Mouse (Mus musculus): ENCODE measurements around the gene Sap30bp. TPM values are rescaled to one million over a fixed set of nuclear protein-coding genes. Genes with fewer than 3 reads are reported as not detected.

Sap30bp gene
- total RNA-seq, 1 experiment: 63.5 TPM

DNA sequence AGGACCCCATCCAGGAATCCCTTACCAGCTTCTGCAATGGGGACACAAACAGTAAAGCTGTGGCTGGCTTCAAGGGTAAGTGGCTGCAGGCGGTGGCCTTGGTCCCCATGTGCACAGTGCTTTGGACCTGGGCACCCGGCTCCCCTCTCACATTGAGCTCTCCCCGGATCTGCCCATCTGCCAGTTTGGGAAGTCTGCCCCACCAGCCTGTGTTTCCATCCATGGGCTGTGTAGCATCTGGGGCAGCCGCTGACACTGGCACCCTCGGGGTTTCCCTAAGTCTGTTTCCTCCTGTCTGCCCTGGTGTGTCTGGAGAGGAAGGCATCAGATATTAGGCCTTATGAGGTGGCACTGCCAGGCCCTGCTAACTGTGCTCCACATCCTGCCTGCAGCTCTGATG is 45.1 kb upstream of the Sap30bp start:
- Histone ChIP-seq H3K4me3 (ENCODE audit: insufficient read depth in 1 of 2, low read depth in 1 of 2, low read length in 2 of 2, poor library complexity in 1 of 2, severe bottlenecking in 1 of 2) (no peak overlapping the region), H3K9me3 (ENCODE audit: control insufficient read depth, insufficient read depth, low read depth, low read length) (no peaks in the 10 kb centered on the region), H3K36me3 (ENCODE audit: control insufficient read depth, insufficient read depth, low read length, poor library complexity, severe bottlenecking) (peaks cover 2% of the 10 kb centered on the region; the same call in 1 of the 2 replicates), H3K27ac (ENCODE audit: insufficient read depth, low read depth, low read length, poor library complexity, severe bottlenecking) (no peak overlapping the region), H3K4me1 (ENCODE audit: control insufficient read depth in 2 of 2, insufficient read depth in 2 of 2, low read length in 2 of 2, poor library complexity in 1 of 2) (peaks cover 3 to 40% of the 10 kb centered on the region in 2 experiments), H3K9ac (ENCODE audit: insufficient read depth, low read depth, low read length, poor library complexity, severe bottlenecking) (no peak overlapping the region)
- TF ChIP-seq ZC3H11A (IDR thresholded peaks at IDR 0.05; ENCODE audit: borderline replicate concordance, low read depth, low read length) (no peak), CHD2 (IDR thresholded peaks at IDR 0.05; ENCODE audit: low read depth, low read length) (no peak), ZNF384 (IDR thresholded peaks at IDR 0.05; ENCODE audit: low read depth, low read length) (no peak), MAFK (IDR thresholded peaks at IDR 0.05; ENCODE audit: insufficient read depth, low read depth, low read length) (no peak), HCFC1 (IDR thresholded peaks at IDR 0.05; ENCODE audit: borderline replicate concordance, insufficient read depth, low read length) (no peak)
- in situ Hi-C loops (cut with MboI; ENCODE audit: low sequenced_read_pairs in 2 of 2, unreplicated experiment in 2 of 2): no loop called here
- DNase-seq (ENCODE audit: low read depth, low spot score): no peak

DNA sequence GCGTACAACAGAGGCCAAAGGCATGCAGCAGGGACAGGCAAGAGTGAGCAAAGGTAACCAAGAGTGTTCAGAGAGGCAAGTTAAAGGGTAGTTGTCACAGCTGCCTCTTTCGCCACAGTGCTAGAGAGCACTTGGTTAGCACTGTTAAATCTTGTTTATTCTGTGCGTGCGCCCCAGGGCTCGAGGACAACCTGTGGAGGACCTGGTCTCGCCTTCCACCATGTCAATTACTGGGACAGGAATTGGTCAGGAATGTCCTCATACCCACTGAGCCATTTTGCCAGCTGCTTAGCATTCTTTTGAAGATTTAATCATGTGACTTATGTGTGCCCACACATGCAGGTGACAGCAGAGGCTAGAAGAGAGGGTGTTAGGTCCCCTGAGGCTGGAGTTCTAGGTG is 43.9 kb upstream of the Sap30bp start:
- no peak for DNase-seq (ENCODE audit: low read depth, low spot score)
- H3K4me1 ChIP-seq (ENCODE audit: control insufficient read depth in 2 of 2, insufficient read depth in 2 of 2, low read length in 2 of 2, poor library complexity in 1 of 2): peaks cover 3 to 35% of the 10 kb centered on the region in 2 experiments
- H3K27ac ChIP-seq (ENCODE audit: insufficient read depth, low read depth, low read length, poor library complexity, severe bottlenecking): no peak overlapping the region
- H3K4me3 ChIP-seq (ENCODE audit: insufficient read depth in 1 of 2, low read depth in 1 of 2, low read length in 2 of 2, poor library complexity in 1 of 2, severe bottlenecking in 1 of 2): no peak overlapping the region
- no peaks in the 10 kb centered on the region for H3K9me3 ChIP-seq (ENCODE audit: control insufficient read depth, insufficient read depth, low read depth, low read length)
- peaks cover 7% of the 10 kb centered on the region; the same call in 1 of the 2 replicates for H3K36me3 ChIP-seq (ENCODE audit: control insufficient read depth, insufficient read depth, low read length, poor library complexity, severe bottlenecking)
- TF ChIP-seq ZNF384 (IDR thresholded peaks at IDR 0.05; ENCODE audit: low read depth, low read length) (no peak), CHD2 (IDR thresholded peaks at IDR 0.05; ENCODE audit: low read depth, low read length) (no peak), ZC3H11A (IDR thresholded peaks at IDR 0.05; ENCODE audit: borderline replicate concordance, low read depth, low read length) (no peak), MAFK (IDR thresholded peaks at IDR 0.05; ENCODE audit: insufficient read depth, low read depth, low read length) (no peak)
- in situ Hi-C loops (cut with MboI; ENCODE audit: low sequenced_read_pairs in 2 of 2, unreplicated experiment in 2 of 2): no loop called here
- H3K9ac ChIP-seq (ENCODE audit: insufficient read depth, low read depth, low read length, poor library complexity, severe bottlenecking): no peak overlapping the region

- Histone ChIP-seq H3K9ac (ENCODE audit: insufficient read depth, low read depth, low read length, poor library complexity, severe bottlenecking) (no peak overlapping the region), H3K4me1 (ENCODE audit: control insufficient read depth in 2 of 2, insufficient read depth in 2 of 2, low read length in 2 of 2, poor library complexity in 1 of 2) (peaks cover 0 to 20% of the 10 kb centered on the region in 2 experiments; a peak in 2 of 4 replicates), H3K27ac (ENCODE audit: insufficient read depth, low read depth, low read length, poor library complexity, severe bottlenecking) (no peak overlapping the region), H3K36me3 (ENCODE audit: control insufficient read depth, insufficient read depth, low read length, poor library complexity, severe bottlenecking) (peaks cover 10% of the 10 kb centered on the region; the same call in 1 of the 2 replicates), H3K4me3 (ENCODE audit: insufficient read depth in 1 of 2, low read depth in 1 of 2, low read length in 2 of 2, poor library complexity in 1 of 2, severe bottlenecking in 1 of 2) (no peak overlapping the region), H3K9me3 (ENCODE audit: control insufficient read depth, insufficient read depth, low read depth, low read length) (no peaks in the 10 kb centered on the region)
- DNase-seq (ENCODE audit: low read depth, low spot score): no peak
- TF ChIP-seq MAFK (IDR thresholded peaks at IDR 0.05; ENCODE audit: insufficient read depth, low read depth, low read length): no peak
- no peak for TF ChIP-seq ZNF384 (IDR thresholded peaks at IDR 0.05; ENCODE audit: low read depth, low read length)
- in situ Hi-C loops (cut with MboI; ENCODE audit: low sequenced_read_pairs in 2 of 2, unreplicated experiment in 2 of 2): no loop called here
Observed at GRCm38 (mm10) chr11:115892213-115892612, 40.9 kb upstream of the Sap30bp start.

DNA sequence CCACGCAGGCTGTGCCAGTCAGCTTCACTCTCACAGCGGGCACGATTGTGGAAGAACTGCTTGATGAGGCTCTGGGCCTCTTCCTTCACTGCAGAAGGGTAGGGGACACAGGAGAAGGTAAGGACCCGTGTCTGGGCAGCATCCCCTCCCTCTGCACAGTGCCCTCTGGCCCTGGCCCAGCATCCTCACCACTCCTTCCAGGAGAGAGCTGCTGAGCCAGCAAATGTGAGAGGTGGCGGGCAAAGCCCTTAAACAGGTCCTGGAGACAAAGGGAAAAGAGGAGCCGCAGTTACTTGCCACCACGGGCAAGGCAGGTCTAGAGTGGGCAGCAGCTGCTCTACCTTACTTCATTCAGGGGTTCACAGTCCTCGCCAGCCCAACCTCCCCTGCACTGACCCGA is 40.0 kb upstream of the Sap30bp start:
- in situ Hi-C loops (cut with MboI; ENCODE audit: low sequenced_read_pairs in 2 of 2, unreplicated experiment in 2 of 2): no loop called here
- no peak overlapping the region for H3K9ac ChIP-seq (ENCODE audit: insufficient read depth, low read depth, low read length, poor library complexity, severe bottlenecking)
- no peak overlapping the region for H3K4me3 ChIP-seq (ENCODE audit: insufficient read depth in 1 of 2, low read depth in 1 of 2, low read length in 2 of 2, poor library complexity in 1 of 2, severe bottlenecking in 1 of 2)
- no peak for DNase-seq (ENCODE audit: low read depth, low spot score)
- H3K4me1 ChIP-seq (ENCODE audit: control insufficient read depth in 2 of 2, insufficient read depth in 2 of 2, low read length in 2 of 2, poor library complexity in 1 of 2): peaks cover 0 to 20% of the 10 kb centered on the region in 2 experiments; a peak in 2 of 4 replicates
- peaks cover 10% of the 10 kb centered on the region; the same call in 1 of the 2 replicates for H3K36me3 ChIP-seq (ENCODE audit: control insufficient read depth, insufficient read depth, low read length, poor library complexity, severe bottlenecking)
- H3K9me3 ChIP-seq (ENCODE audit: control insufficient read depth, insufficient read depth, low read depth, low read length): no peaks in the 10 kb centered on the region
- no peak for TF ChIP-seq CHD2 (IDR thresholded peaks at IDR 0.05; ENCODE audit: low read depth, low read length)
- TF ChIP-seq ZC3H11A (IDR thresholded peaks at IDR 0.05; ENCODE audit: borderline replicate concordance, low read depth, low read length): no peak
- no peak for TF ChIP-seq HCFC1 (IDR thresholded peaks at IDR 0.05; ENCODE audit: borderline replicate concordance, insufficient read depth, low read length)
- TF ChIP-seq MAFK (IDR thresholded peaks at IDR 0.05; ENCODE audit: insufficient read depth, low read depth, low read length): no peak
- no peak for TF ChIP-seq ZNF384 (IDR thresholded peaks at IDR 0.05; ENCODE audit: low read depth, low read length)
- no peak overlapping the region for H3K27ac ChIP-seq (ENCODE audit: insufficient read depth, low read depth, low read length, poor library complexity, severe bottlenecking)
